Mouse (Mus musculus): ENCODE measurements around the gene Fam83g.

- TF ChIP-seq POLR2A (IDR thresholded peaks at IDR 0.05; ENCODE audit: insufficient read depth, low read depth, low read length) (no peak), CTCF (IDR thresholded peaks at IDR 0.05) (no peak)
Observed at GRCm38 (mm10) chr11:61687595-61687994, 3.7 kb downstream of the Fam83g start.
